Mouse (Mus musculus) lung, postnatal 0 days (tissue): ENCODE results near the gene Abhd18.

Source experiments
- CTCF ChIP-seq: IDR thresholded peaks from 2 replicates; pipeline ENCODE4 v1.5.1; 2016; ENCODE audit warnings: antibody characterized with exemption, mild to moderate bottlenecking
- EP300 ChIP-seq: IDR thresholded peaks from 2 replicates; pipeline ENCODE4 v1.6.1; 2016; ENCODE audit warnings: antibody characterized with exemption, mild to moderate bottlenecking, control low read depth

DNA sequence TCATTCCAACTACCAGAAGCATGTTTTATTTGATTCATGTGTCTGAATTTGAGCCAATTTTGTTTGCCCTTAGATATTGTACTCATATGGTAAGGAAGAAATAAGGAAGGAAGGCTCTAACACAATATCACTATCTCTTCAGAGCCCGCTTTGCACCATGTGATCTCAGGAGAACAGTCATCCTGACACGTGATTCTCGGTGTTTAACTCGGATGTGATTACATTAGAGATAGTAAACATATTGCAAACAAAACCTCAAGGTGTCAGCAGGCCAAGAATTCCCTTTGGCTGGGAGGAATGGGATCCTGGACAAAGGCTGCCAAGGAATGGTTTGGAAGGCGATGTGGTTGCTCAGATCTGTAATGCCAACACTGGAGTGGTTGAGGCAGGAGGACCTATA is 91.4 kb downstream of the Abhd18 start:
- TF ChIP-seq CTCF = no peak
- no peak for TF ChIP-seq EP300
